Mouse (Mus musculus): ENCODE measurements around the gene Smg5.

Gene Smg5

GRCm38 (mm10) chr3:88395742-88396141 is 59.7 kb downstream of the Smg5 start:
- no peak for DNase-seq

GRCm38 (mm10) chr3:88398666-88399065 is 62.6 kb downstream of the Smg5 start:
- peak; percentile 85 to 86 for DNase-seq

GRCm38 (mm10) chr3:88403522-88404230 is 67.6 kb downstream of the Smg5 start:
- no peak for DNase-seq

- DNase-seq: peak; percentile 79 to 86
Observed at GRCm38 (mm10) chr3:88407090-88407489, 71.0 kb downstream of the Smg5 start.

- DNase-seq: peak in 1 of 2 experiments; percentile 32
Observed at GRCm38 (mm10) chr3:88407529-88407928, 71.5 kb downstream of the Smg5 start.

- no peak for DNase-seq
Observed at GRCm38 (mm10) chr3:88408953-88409352, 72.9 kb downstream of the Smg5 start.

- peak; percentile 93 to 96 for DNase-seq
Observed at GRCm38 (mm10) chr3:88409741-88410644, 73.9 kb downstream of the Smg5 start, which contains the start of gene Pmf1. Pmf1 (minus strand) TSS chr3:88410331.

- DNase-seq: peak in 1 of 2 experiments; percentile 34
Observed at GRCm38 (mm10) chr3:88410645-88411031, 74.6 kb downstream of the Smg5 start.

- DNase-seq: peak; percentile 33 to 40
Observed at GRCm38 (mm10) chr3:88411681-88412080, 75.6 kb downstream of the Smg5 start.

Measured in cerebellum, postnatal 10 days (tissue).